Comparison of ENCODE assay signal across 16 mouse cellular contexts in the genomic region with DNA sequence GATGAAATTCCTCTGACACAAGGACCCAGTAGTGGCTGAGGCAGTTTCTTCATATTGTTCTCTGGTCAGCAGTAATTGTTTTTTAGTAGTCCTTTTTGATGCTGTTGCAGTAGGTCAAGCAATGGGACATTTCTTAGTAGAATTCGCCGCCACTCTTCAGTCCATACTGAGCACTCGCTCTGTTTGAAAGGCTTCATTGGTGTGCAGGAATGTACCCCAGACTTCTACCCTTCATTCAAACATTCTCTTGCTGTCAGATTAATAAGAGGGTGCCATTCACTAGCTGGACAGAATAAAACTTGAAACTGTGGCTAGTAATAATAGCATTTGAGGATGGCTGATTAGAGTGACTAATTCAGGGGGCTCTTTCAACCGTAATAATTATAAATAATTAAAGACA.
"Had no signal": no experiment of that assay in that cellular context is flagged by ENCODE, and none has a peak within 500 bp of the region (broad histone marks: within the 10 kb centered on the region; RNA-seq: fewer than 3 reads in every experiment).

No protein-coding gene starts in this region.

- H3K27me3 ChIP-seq: liver, embryonic 15.5 days; neural tube, embryonic 15.5 days; stomach, embryonic 15.5 days had no signal

- DNase-seq: kidney, adult 11 months; kidney, adult 9 months; kidney, postnatal 10 days; lung, embryonic 14.5 days; lung, postnatal 10 days; lung, postnatal 4 days; right cerebral cortex, postnatal 4 days; thymus, adult 2 months; thymus, postnatal 25 days had no signal

- H3K4me1 ChIP-seq: liver, embryonic 15.5 days; neural tube, embryonic 15.5 days; stomach, embryonic 15.5 days had no signal

- H3K27ac ChIP-seq: limb, embryonic 10.5 days; liver, embryonic 15.5 days; midbrain, embryonic 10.5 days; neural tube, embryonic 15.5 days; stomach, embryonic 15.5 days had no signal

- H3K9ac ChIP-seq: liver, embryonic 15.5 days; lung, embryonic 14.5 days; neural tube, embryonic 15.5 days; stomach, embryonic 15.5 days had no signal

- H3K4me2 ChIP-seq: liver, embryonic 11.5 days; liver, embryonic 15.5 days; lung, embryonic 14.5 days; neural tube, embryonic 15.5 days; stomach, embryonic 15.5 days had no signal

- H3K4me3 ChIP-seq: limb, embryonic 10.5 days; liver, embryonic 15.5 days; midbrain, embryonic 10.5 days; myocyte; neural tube, embryonic 15.5 days; stomach, embryonic 15.5 days had no signal

- H3K9me3 ChIP-seq: limb, embryonic 10.5 days; liver, embryonic 15.5 days; midbrain, embryonic 10.5 days; neural tube, embryonic 15.5 days; stomach, embryonic 15.5 days had no signal

- H3K36me3 ChIP-seq: neural tube, embryonic 15.5 days; stomach, embryonic 15.5 days had no signal
